Mouse (Mus musculus) frontal cortex, adult (tissue): ENCODE measurements around the gene Gm7978.
"Not testable (repeated sequence)": the region's sequence is repeated elsewhere in the genome, so short reads cannot be mapped to it uniquely, and the experiment has no call there.

Source experiments
- ATAC-seq: cut with Nextera tagmentation; 2 replicates; pipeline ENCODE4 v1.9.2; 2017; ENCODE audit warnings: mild to moderate bottlenecking, moderate library complexity, mixed read lengths; ENCODE audit not compliant: low TSS enrichment

The Gm7978 gene

GRCm38 (mm10) chr5:95736073-95736472 is at the start of gene Gm7978:
Gene Gm7978, minus strand, starts transcription at chr5:95736173.
- ATAC-seq = not testable (repeated sequence)

- not testable (repeated sequence) for ATAC-seq
These were observed 39.7 kb upstream of the Gm7978 start, which contains the start of gene E330014E10Rik for GRCm38 (mm10) chr5:95775690-95776089. Gene E330014E10Rik, plus strand, starts transcription at chr5:95775990.

GRCm38 (mm10) chr5:95741714-95742113 is 5.7 kb upstream of the Gm7978 start, which contains the start of gene Gm7982:
Gene Gm7982, plus strand, starts transcription at chr5:95742014.
- not testable (repeated sequence) for ATAC-seq
